Mouse (Mus musculus): ENCODE measurements at regions not wholly inside any gene's neighbourhood (a gene's known extent, or its start where the extent isn't known, plus 50 kb on each side); places are given as distances from the start of the nearest gene placed in this dataset.

GRCm38 (mm10) chr9:14091099-14091930, 183.6 kb upstream of the Sesn3 start:
- Histone ChIP-seq H3K4me3 (replicated peaks; ENCODE audit: low read length) (no peak overlapping the region), H3K27me3 (ENCODE audit: insufficient read depth, low read length) (no peaks in the 10 kb centered on the region), H3K4me1 (replicated peaks; ENCODE audit: low read depth, low read length) (peaks cover 7% of the 10 kb centered on the region), H3K9me3 (ENCODE audit: low read length) (no peaks in the 10 kb centered on the region), H3K36me3 (ENCODE audit: insufficient read depth, low read length) (no peaks in the 10 kb centered on the region)
- TF ChIP-seq NANOG (IDR thresholded peaks at IDR 0.05; ENCODE audit: borderline replicate concordance, low read length), result no peak

DNA sequence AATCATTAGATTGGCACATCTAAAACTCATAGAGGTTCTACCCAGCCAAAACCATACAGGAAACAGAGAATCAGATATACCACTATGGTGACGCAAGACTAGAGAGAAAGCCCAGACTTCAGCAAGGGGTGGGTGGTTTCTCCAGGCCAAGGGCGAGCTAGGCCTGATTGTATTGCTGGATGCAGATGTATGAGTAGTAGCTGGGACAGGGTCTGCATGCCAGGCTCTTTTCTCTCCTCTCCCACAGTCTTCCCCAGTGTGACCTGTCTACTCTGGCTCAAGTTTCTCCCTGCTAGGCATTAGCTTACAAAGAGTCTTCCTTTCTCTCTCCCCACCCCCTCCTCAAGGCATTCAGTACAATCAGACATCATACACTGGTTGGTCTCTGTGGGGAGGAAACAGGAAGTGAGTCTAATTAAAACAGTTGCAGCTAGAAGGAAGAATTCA, 181.8 kb upstream of the Sesn3 start:
- Histone ChIP-seq H3K9me3 (ENCODE audit: low read length) (no peaks in the 10 kb centered on the region), H3K27me3 (ENCODE audit: insufficient read depth, low read length) (no peaks in the 10 kb centered on the region), H3K4me3 (replicated peaks; ENCODE audit: low read length) (no peak overlapping the region), H3K36me3 (ENCODE audit: insufficient read depth, low read length) (no peaks in the 10 kb centered on the region), H3K4me1 (replicated peaks; ENCODE audit: low read depth, low read length) (peaks cover 7% of the 10 kb centered on the region)
- TF ChIP-seq NANOG (IDR thresholded peaks at IDR 0.05; ENCODE audit: borderline replicate concordance, low read length), result no peak

- H3K4me1 ChIP-seq (replicated peaks; ENCODE audit: low read depth, low read length), result no peaks in the 10 kb centered on the region
- H3K36me3 ChIP-seq (ENCODE audit: insufficient read depth, low read length), result no peaks in the 10 kb centered on the region
- no peaks in the 10 kb centered on the region for H3K27me3 ChIP-seq (ENCODE audit: insufficient read depth, low read length)
- H3K9me3 ChIP-seq (ENCODE audit: low read length), result peaks cover 7% of the 10 kb centered on the region
- no peak overlapping the region for H3K4me3 ChIP-seq (replicated peaks; ENCODE audit: low read length)
- TF ChIP-seq POU5F1 (IDR thresholded peaks at IDR 0.05; ENCODE audit: borderline replicate concordance, low read length), result no peak
- no peak for TF ChIP-seq CTCF (conservative IDR thresholded peaks at IDR 0.05; ENCODE audit: low read length)
- TF ChIP-seq NANOG (IDR thresholded peaks at IDR 0.05; ENCODE audit: borderline replicate concordance, low read length), result no peak
Measured at GRCm38 (mm10) chr9:14103538-14103937, 171.3 kb upstream of the Sesn3 start.

DNA sequence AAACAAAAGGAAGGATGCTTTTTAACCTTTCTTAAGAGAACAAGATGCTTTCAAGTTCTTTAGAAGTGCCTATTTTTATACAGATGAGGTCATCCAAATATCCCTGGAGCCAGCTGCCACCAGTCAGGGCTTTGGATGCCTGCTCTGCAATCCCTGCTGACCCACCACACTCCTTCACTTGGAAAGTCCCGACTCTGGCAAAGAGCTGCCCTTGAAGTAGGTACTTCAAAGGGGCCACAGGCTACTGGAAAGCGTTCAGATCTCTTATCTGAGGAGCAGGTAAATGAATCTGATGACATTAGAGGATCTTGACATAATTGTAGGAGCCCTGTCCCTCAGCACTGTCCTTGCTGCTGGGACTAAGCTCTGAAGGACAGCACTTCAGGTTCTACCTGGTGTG, 169.9 kb upstream of the Sesn3 start:
- peaks cover 7% of the 10 kb centered on the region for H3K9me3 ChIP-seq (ENCODE audit: low read length)
- TF ChIP-seq NANOG (IDR thresholded peaks at IDR 0.05; ENCODE audit: borderline replicate concordance, low read length) (no peak), POU5F1 (IDR thresholded peaks at IDR 0.05; ENCODE audit: borderline replicate concordance, low read length) (no peak), CTCF (conservative IDR thresholded peaks at IDR 0.05; ENCODE audit: low read length) (no peak)
- H3K27me3 ChIP-seq (ENCODE audit: insufficient read depth, low read length), result no peaks in the 10 kb centered on the region
- no peaks in the 10 kb centered on the region for H3K4me1 ChIP-seq (replicated peaks; ENCODE audit: low read depth, low read length)
- H3K36me3 ChIP-seq (ENCODE audit: insufficient read depth, low read length), result no peaks in the 10 kb centered on the region
- H3K4me3 ChIP-seq (replicated peaks; ENCODE audit: low read length), result no peak overlapping the region

DNA sequence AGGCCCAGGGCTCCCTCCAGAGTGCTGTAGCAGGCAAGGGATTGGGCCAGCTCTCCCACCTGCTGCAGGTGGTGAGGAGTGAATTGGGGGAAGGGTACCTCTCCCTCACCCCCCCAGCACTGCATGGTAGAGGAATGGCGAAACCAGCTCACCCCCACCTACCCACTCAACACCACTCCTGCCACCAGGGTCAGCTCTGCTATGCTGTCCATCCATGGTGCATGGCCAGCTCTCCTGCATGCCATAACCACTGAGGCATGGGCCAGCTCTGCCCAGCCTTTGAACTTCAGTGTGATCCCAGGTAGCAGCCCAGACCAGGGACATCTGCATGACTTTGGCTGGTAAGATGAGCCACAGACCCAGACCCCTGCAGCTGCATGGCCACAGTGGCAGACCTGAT, 168.5 kb upstream of the Sesn3 start:
- Histone ChIP-seq H3K27me3 (ENCODE audit: insufficient read depth, low read length) (no peaks in the 10 kb centered on the region), H3K4me3 (replicated peaks; ENCODE audit: low read length) (no peak overlapping the region), H3K9me3 (ENCODE audit: low read length) (peaks cover 7% of the 10 kb centered on the region), H3K4me1 (replicated peaks; ENCODE audit: low read depth, low read length) (no peaks in the 10 kb centered on the region), H3K36me3 (ENCODE audit: insufficient read depth, low read length) (no peaks in the 10 kb centered on the region)
- TF ChIP-seq CTCF (conservative IDR thresholded peaks at IDR 0.05; ENCODE audit: low read length) (no peak), POU5F1 (IDR thresholded peaks at IDR 0.05; ENCODE audit: borderline replicate concordance, low read length) (no peak), NANOG (IDR thresholded peaks at IDR 0.05; ENCODE audit: borderline replicate concordance, low read length) (no peak)

DNA sequence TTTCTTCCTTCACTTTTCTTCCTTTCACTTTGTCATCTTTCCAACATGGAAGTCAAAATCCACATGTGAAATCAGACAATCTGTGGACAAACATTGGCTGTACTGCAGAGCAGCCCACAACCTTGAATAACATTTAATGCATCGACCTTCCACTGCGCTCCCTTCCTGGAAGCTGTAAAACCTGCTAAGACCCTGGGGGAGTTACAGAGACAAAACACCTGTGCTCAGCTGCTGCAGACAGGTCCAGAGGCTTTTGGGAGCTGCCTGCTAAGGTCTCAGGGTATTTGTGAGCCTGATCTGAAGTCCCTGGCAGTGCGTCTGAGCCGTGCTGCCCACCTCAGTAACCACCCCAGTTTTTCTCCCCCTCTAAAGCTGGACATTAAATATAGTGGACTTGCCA, 166.1 kb upstream of the Sesn3 start:
- Histone ChIP-seq H3K27me3 (ENCODE audit: insufficient read depth, low read length) (no peaks in the 10 kb centered on the region), H3K4me3 (replicated peaks; ENCODE audit: low read length) (no peak overlapping the region), H3K36me3 (ENCODE audit: insufficient read depth, low read length) (no peaks in the 10 kb centered on the region), H3K4me1 (replicated peaks; ENCODE audit: low read depth, low read length) (no peaks in the 10 kb centered on the region), H3K9me3 (ENCODE audit: low read length) (no peaks in the 10 kb centered on the region)
- TF ChIP-seq CTCF (conservative IDR thresholded peaks at IDR 0.05; ENCODE audit: low read length) (no peak), NANOG (IDR thresholded peaks at IDR 0.05; ENCODE audit: borderline replicate concordance, low read length) (no peak), POU5F1 (IDR thresholded peaks at IDR 0.05; ENCODE audit: borderline replicate concordance, low read length) (no peak)

DNA sequence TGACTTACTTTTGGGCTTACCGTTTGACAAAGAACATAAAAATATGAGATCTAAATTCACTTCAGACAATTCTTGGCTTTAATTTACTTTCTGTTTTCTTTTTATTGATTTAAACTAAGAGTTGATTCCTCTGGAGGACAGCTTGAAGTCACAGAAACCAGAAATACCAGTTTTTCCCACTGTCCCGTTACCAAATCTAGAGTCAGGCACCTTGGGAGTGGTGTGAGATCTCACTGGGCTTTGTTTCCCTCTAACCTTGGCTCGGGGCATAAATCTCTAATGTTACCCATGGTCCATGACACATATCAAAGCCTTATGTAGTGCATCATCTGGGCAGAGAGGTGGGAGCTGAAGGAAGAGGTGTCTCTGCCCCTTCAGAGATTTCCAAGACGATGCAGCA, 165.4 kb upstream of the Sesn3 start:
- Histone ChIP-seq H3K27me3 (ENCODE audit: insufficient read depth, low read length) (no peaks in the 10 kb centered on the region), H3K4me1 (replicated peaks; ENCODE audit: low read depth, low read length) (no peaks in the 10 kb centered on the region), H3K36me3 (ENCODE audit: insufficient read depth, low read length) (no peaks in the 10 kb centered on the region), H3K4me3 (replicated peaks; ENCODE audit: low read length) (no peak overlapping the region), H3K9me3 (ENCODE audit: low read length) (no peaks in the 10 kb centered on the region)
- TF ChIP-seq NANOG (IDR thresholded peaks at IDR 0.05; ENCODE audit: borderline replicate concordance, low read length) (no peak), POU5F1 (IDR thresholded peaks at IDR 0.05; ENCODE audit: borderline replicate concordance, low read length) (no peak), CTCF (conservative IDR thresholded peaks at IDR 0.05; ENCODE audit: low read length) (no peak)

DNA sequence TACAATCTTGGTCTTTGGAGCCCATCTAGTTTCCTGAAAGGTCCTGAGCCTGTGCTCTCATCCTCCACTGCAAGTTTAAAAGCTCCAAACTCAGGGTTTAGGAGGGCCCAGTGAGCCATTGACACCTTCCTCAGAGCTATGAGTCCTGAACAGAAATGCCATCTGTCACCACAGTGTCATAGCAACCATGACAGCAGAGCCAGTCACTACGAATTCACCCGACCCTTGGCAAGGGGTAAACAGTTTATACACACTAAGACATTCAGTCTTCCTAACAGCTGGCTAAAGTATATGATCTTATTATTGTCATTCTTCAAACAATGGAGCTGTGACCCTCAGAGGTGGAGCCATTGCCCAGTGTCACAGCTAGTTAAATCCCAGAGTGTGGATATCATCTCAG, 163.2 kb upstream of the Sesn3 start:
- Histone ChIP-seq H3K4me3 (replicated peaks; ENCODE audit: low read length) (no peak overlapping the region), H3K9me3 (ENCODE audit: low read length) (no peaks in the 10 kb centered on the region), H3K4me1 (replicated peaks; ENCODE audit: low read depth, low read length) (no peaks in the 10 kb centered on the region), H3K36me3 (ENCODE audit: insufficient read depth, low read length) (no peaks in the 10 kb centered on the region), H3K27me3 (ENCODE audit: insufficient read depth, low read length) (no peaks in the 10 kb centered on the region)
- TF ChIP-seq CTCF (conservative IDR thresholded peaks at IDR 0.05; ENCODE audit: low read length), result no peak
- TF ChIP-seq POU5F1 (IDR thresholded peaks at IDR 0.05; ENCODE audit: borderline replicate concordance, low read length), result no peak
- no peak for TF ChIP-seq NANOG (IDR thresholded peaks at IDR 0.05; ENCODE audit: borderline replicate concordance, low read length)

GRCm38 (mm10) chr9:14115521-14115920, 159.3 kb upstream of the Sesn3 start:
- no peak overlapping the region for H3K4me3 ChIP-seq (replicated peaks; ENCODE audit: low read length)
- H3K4me1 ChIP-seq (replicated peaks; ENCODE audit: low read depth, low read length), result no peaks in the 10 kb centered on the region; the same call in 1 of the 2 replicates
- TF ChIP-seq POU5F1 (IDR thresholded peaks at IDR 0.05; ENCODE audit: borderline replicate concordance, low read length) (no peak), NANOG (IDR thresholded peaks at IDR 0.05; ENCODE audit: borderline replicate concordance, low read length) (no peak), CTCF (conservative IDR thresholded peaks at IDR 0.05; ENCODE audit: low read length) (no peak)
- no peaks in the 10 kb centered on the region for H3K9me3 ChIP-seq (ENCODE audit: low read length)
- no peaks in the 10 kb centered on the region for H3K36me3 ChIP-seq (ENCODE audit: insufficient read depth, low read length)
- no peaks in the 10 kb centered on the region for H3K27me3 ChIP-seq (ENCODE audit: insufficient read depth, low read length)
